Mouse (Mus musculus) urinary bladder, postnatal 10 days (tissue): ENCODE data around the gene Samt3.

Source experiments
- DNase-seq: peaks from one replicate; pipeline ENCODE4 v3.0.0; 2022; ENCODE audit warnings: low spot score

The Samt3 gene

GRCm38 (mm10) chrX:86043899-86044298, at the start of gene Samt3:
TSS of gene Samt3 (plus strand) at chrX:86044199.
- no peak for DNase-seq

- DNase-seq: no peak
These were observed 27.4 kb upstream of the Samt3 start for GRCm38 (mm10) chrX:86016591-86016990.

GRCm38 (mm10) chrX:86088672-86089071, 44.7 kb downstream of the Samt3 start:
- DNase-seq: no peak
